Mouse (Mus musculus) ES-Bruce4 (cell line): ENCODE measurements around the gene Cacng8.

Experiments
- CTCF ChIP-seq: IDR thresholded peaks from one replicate; pipeline ENCODE4 v1.8.1; 2011; ENCODE audit warnings: low read depth, low read length
- EP300 ChIP-seq: IDR thresholded peaks from 2 replicates; pipeline ENCODE4 v1.6.1; 2011; ENCODE audit warnings: low read depth, low read length; ENCODE audit not compliant: insufficient read depth
- POLR2A ChIP-seq: IDR thresholded peaks from one replicate; pipeline ENCODE4 v1.8.1; 2011; ENCODE audit warnings: low read length; ENCODE audit not compliant: insufficient read depth

GRCm38 (mm10) chr7:3368311-3368710 lies 22.2 kb upstream of the Cacng8 start:
- TF ChIP-seq CTCF (no peak), EP300 (no peak), POLR2A (no peak)
